In the genomic region with DNA sequence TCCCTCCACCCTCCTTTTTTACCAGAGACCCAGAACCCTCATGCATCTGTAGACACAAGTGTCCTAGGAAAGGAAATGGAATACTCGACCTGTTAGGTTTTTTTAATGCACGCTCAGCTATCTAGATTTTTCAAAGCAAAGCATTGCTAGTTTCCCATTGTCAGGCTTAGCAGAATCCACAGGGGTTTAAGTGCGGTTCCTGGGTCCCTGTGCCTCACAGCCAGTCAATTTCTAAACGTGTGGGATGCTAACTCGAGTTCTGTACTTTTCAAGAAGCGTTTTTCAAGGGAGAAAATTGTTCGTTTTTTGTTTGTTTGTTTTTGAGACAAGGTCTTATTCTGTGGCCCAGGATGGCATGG, we compare ENCODE assay signal across 8 mouse cellular contexts. TPM values are rescaled to one million over a fixed set of nuclear protein-coding genes. Genes with fewer than 3 reads are reported as not detected.
DNase-seq lines count a peak whose midpoint lies in the region; ATAC-seq and TF ChIP-seq lines count a peak whose summit lies in the region.
"Had no signal": no experiment of that assay in that cellular context is flagged by ENCODE, and none has a peak within 500 bp of the region (broad histone marks: within the 10 kb centered on the region; RNA-seq: fewer than 3 reads in every experiment).

No protein-coding gene starts in this region.

- TF ChIP-seq POLR2A in lung, adult 2 months (IDR thresholded peaks at IDR 0.05; ENCODE audit: borderline replicate concordance, extremely low read depth, low read depth, low read length), result no peak
- no peak for TF ChIP-seq POLR2A in small intestine, adult 2 months (IDR thresholded peaks at IDR 0.05; ENCODE audit: low read depth, low read length)

- no peaks in the 10 kb centered on the region for H3K36me3 ChIP-seq in forebrain, embryonic 13.5 days (ENCODE audit: poor library complexity, severe bottlenecking)
- H3K36me3 ChIP-seq in limb, embryonic 12.5 days, result no peaks in the 10 kb centered on the region
- H3K36me3 ChIP-seq in small intestine, adult 2 months (ENCODE audit: control insufficient read depth, insufficient read depth, low read length), result no peaks in the 10 kb centered on the region

- peaks cover 5% of the 10 kb centered on the region; the same call in 1 of the 2 replicates for H3K4me1 ChIP-seq in lung, adult 2 months (ENCODE audit: control insufficient read depth, insufficient read depth, low read length)
- H3K4me1 ChIP-seq in forebrain, embryonic 13.5 days, result peaks cover 13% of the 10 kb centered on the region
- H3K4me1 ChIP-seq in limb, embryonic 12.5 days (replicated peaks), result peaks cover 4% of the 10 kb centered on the region; the same call in 1 of the 2 replicates
- H3K4me1 ChIP-seq in small intestine, adult 2 months (ENCODE audit: control insufficient read depth, insufficient read depth, insufficient read length, low read length), result peaks cover 11% of the 10 kb centered on the region

- WGBS in lung, adult 2 months, result 20% methylated on average over 7 of the region's 7 CpGs
- 10% methylated on average over 7 of the region's 7 CpGs for WGBS in forebrain, embryonic 13.5 days
- 13% methylated on average over 7 of the region's 7 CpGs for WGBS in limb, embryonic 12.5 days
- 20% methylated on average over 7 of the region's 7 CpGs for WGBS in small intestine, adult 2 months

- no peak for TF ChIP-seq CTCF in lung, adult 2 months (IDR thresholded peaks at IDR 0.05; ENCODE audit: insufficient read depth, low read length)
- no peak for TF ChIP-seq CTCF in small intestine, adult 2 months (IDR thresholded peaks at IDR 0.05; ENCODE audit: extremely low read depth, insufficient read length, insufficient replicate concordance, low read depth, low read length)

- peak overlapping the region; percentile 31 for H3K4me3 ChIP-seq in lung, adult 2 months (replicated peaks; ENCODE audit: extremely low read depth, low read depth, low read length)
- H3K4me3 ChIP-seq in forebrain, embryonic 13.5 days, result peak overlapping the region; percentile 75
- peak overlapping the region; percentile 68 for H3K4me3 ChIP-seq in limb, embryonic 12.5 days (replicated peaks)
- peak overlapping the region; percentile 63 for H3K4me3 ChIP-seq in small intestine, adult 2 months (ENCODE audit: low read depth, low read length)

- H3K27me3 ChIP-seq in forebrain, embryonic 13.5 days, result peaks cover 8% of the 10 kb centered on the region; the same call in 1 of the 2 replicates
- peaks cover 37% of the 10 kb centered on the region for H3K27me3 ChIP-seq in limb, embryonic 12.5 days
- peaks cover 35% of the 10 kb centered on the region for H3K27me3 ChIP-seq in small intestine, adult 2 months (ENCODE audit: control insufficient read depth, insufficient read depth, low read length)

- no peak overlapping the region for H3K27ac ChIP-seq in forebrain, embryonic 13.5 days
- H3K27ac ChIP-seq in limb, embryonic 12.5 days, result no peak overlapping the region
- H3K27ac ChIP-seq in small intestine, adult 2 months (ENCODE audit: insufficient read depth, low read depth, low read length), result no peak overlapping the region

- ATAC-seq in forebrain, embryonic 13.5 days, result no peak
- ATAC-seq in limb, embryonic 12.5 days (ENCODE audit: insufficient number of reproducible peaks, insufficient read depth, low FRiP score, low TSS enrichment, low read depth), result no peak

- no peak for DNase-seq in lung, adult 2 months
- DNase-seq in lung, postnatal 25 days (ENCODE audit: low spot score), result no peak
- DNase-seq in urinary bladder, postnatal 14 days (ENCODE audit: low spot score), result no peak
- no peak for DNase-seq in adrenal gland, adult (ENCODE audit: inconsistent age in 2 of 2, low spot score in 1 of 2)

- peak overlapping the region; percentile 77 for H3K4me2 ChIP-seq in forebrain, embryonic 13.5 days
- peak overlapping the region; percentile 82 for H3K4me2 ChIP-seq in limb, embryonic 12.5 days

- no peak overlapping the region for H3K9ac ChIP-seq in forebrain, embryonic 13.5 days
- H3K9ac ChIP-seq in limb, embryonic 12.5 days (replicated peaks), result peak overlapping the region; percentile 67; the same call in 1 of the 2 replicates

- H3K9me3 ChIP-seq in forebrain, embryonic 13.5 days (replicated peaks), result no peaks in the 10 kb centered on the region
- H3K9me3 ChIP-seq in limb, embryonic 12.5 days, result no peaks in the 10 kb centered on the region

RNA-seq across cellular contexts. Expression of gene Trpc3, which starts 0.3 kb away (rescaled TPM):
- 2.6 and 3.6 TPM in 2 replicates for polyA plus RNA-seq in lung, adult 2 months (2012; rRNA removed)
- 1.9 and 2.4 TPM in 2 replicates for polyA plus RNA-seq in forebrain, embryonic 13.5 days (2015; fragmentation: Nextera tagmentation; extraction: Ambion mirVana)
- polyA plus RNA-seq in limb, embryonic 12.5 days (2016; fragmentation: Nextera tagmentation; extraction: Ambion mirVana), result 3.4 and 6.4 TPM in 2 replicates
- 0.67 and 0.72 TPM in 2 replicates for polyA plus RNA-seq in small intestine, adult 2 months (2012; rRNA removed)
- polyA plus RNA-seq: erythroblast, embryonic 14.5 days had no signal
